Mouse (Mus musculus) neural tube, embryonic 12.5 days (tissue): ENCODE results near the gene Rhbdd1. TPM values are rescaled to one million over a fixed set of nuclear protein-coding genes. Genes with fewer than 3 reads are reported as not detected.

ENCODE experiments used
- ATAC-seq: fragments of 200-750 bp; cut with Nextera tagmentation; 2 replicates; pipeline ENCODE4 v1.8.0; 2017; ENCODE audit warnings: low read depth, mild to moderate bottlenecking, moderate TSS enrichment, moderate library complexity; ENCODE audit not compliant: low FRiP score
- H3K27ac ChIP-seq: fragments of 300-500 bp; sonication (generic); 2 replicates; pipeline ENCODE4 v1.5.1; 2016
- H3K27me3 ChIP-seq: fragments of 300-500 bp; sonication (generic); replicated peaks from 2 replicates; pipeline ENCODE4 v1.6.1; 2016; ENCODE audit warnings: mild to moderate bottlenecking
- H3K36me3 ChIP-seq: fragments of 300-500 bp; sonication (generic); 2 replicates; pipeline ENCODE4 v1.6.1; 2016; ENCODE audit warnings: mild to moderate bottlenecking
- H3K4me1 ChIP-seq: fragments of 300-500 bp; sonication (generic); 2 replicates; pipeline ENCODE4 v1.6.1; 2016
- H3K4me2 ChIP-seq: fragments of 300-500 bp; sonication (generic); replicated peaks from 2 replicates; pipeline ENCODE4 v1.6.1; 2016; ENCODE audit warnings: mild to moderate bottlenecking
- H3K4me3 ChIP-seq: fragments of 300-500 bp; sonication (generic); 2 replicates; pipeline ENCODE4 v1.5.1; 2016
- H3K9ac ChIP-seq: fragments of 300-500 bp; sonication (generic); 2 replicates; pipeline ENCODE4 v1.6.1; 2016; ENCODE audit warnings: mild to moderate bottlenecking
- H3K9me3 ChIP-seq: fragments of 300-500 bp; sonication (generic); 2 replicates; pipeline ENCODE4 v1.6.1; 2016; ENCODE audit warnings: mild to moderate bottlenecking
- WGBS: fragments of 180-500 bp; shearing (Covaris S2); methylation state at CpG from one replicate; pipeline ENCODE4 v1.1.7; 2016; 5-methylcytosine and 5-hydroxymethylcytosine counted together
- polyA plus RNA-seq: library from polyadenylated mRNA; unstranded; fragments of >200 nt; fragmentation: Nextera tagmentation; extraction: Ambion mirVana; gene quantifications from 2 replicates; pipeline ENCODE4 v1.2.1, GENCODE M21; 2016

Rhbdd1 gene
- polyA plus RNA-seq, 1 experiment from 2014 or later: 9.5 TPM

DNA sequence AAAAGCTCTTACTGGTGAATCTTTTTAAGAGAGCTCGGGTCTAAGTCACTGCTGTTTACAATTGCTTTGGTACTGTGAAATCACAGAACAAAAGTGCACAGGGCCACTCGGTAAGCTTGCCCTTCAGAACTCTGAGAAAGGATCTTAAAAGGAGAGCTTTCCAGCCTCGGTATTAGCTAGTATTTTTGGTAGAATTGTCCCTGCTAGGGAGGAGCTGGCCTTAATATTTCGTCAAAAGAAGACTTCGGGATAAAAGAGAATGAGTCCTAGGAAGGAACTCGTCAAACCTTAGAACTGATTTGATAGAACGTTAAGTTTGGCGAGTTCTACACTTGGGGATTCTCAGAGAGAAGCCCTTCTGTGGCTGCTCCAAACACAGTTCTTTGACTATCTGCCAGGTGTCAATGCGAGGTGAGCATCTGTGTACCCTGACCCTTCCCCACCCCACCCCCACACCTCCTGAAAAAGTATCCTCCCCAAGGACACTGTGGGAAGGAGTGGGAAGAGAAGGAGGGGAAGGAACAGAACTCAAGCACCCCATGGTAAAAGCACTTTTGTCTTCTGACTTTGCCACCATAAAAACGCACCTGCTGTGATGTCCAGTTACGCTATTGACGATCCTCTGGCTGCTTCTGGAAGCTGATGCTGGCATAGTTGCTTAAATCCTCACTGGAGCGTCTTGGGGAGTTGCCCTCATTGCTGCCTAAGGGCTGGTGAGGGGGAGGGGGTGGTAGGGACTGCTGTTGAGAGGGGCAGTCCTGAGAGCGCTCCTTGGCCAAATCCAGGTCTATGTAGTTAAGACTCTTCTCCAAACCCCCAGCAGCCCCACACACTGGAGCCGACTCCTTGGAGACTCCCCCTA, 29.8 kb upstream of the Rhbdd1 start:
- WGBS: 13% methylated on average over 15 of the region's 15 CpGs
- Histone ChIP-seq H3K36me3 (peaks cover 13% of the 10 kb centered on the region), H3K27me3 (no peaks in the 10 kb centered on the region), H3K4me3 (peak overlapping the region; percentile 46), H3K27ac (peak overlapping the region; percentile 46; the same call in 1 of the 2 replicates), H3K9ac (peak overlapping the region; percentile 61), H3K9me3 (no peaks in the 10 kb centered on the region), H3K4me1 (peaks cover 47% of the 10 kb centered on the region), H3K4me2 (peak overlapping the region; percentile 90)
- no peak for ATAC-seq

- no peak for ATAC-seq
- peaks cover 13% of the 10 kb centered on the region for H3K36me3 ChIP-seq
- no peak overlapping the region for H3K27ac ChIP-seq
- peaks cover 51% of the 10 kb centered on the region for H3K4me1 ChIP-seq
- peak overlapping the region; percentile 90 for H3K4me2 ChIP-seq
- H3K9me3 ChIP-seq: no peaks in the 10 kb centered on the region
- H3K4me3 ChIP-seq: peak overlapping the region; percentile 46
- no peaks in the 10 kb centered on the region for H3K27me3 ChIP-seq
- H3K9ac ChIP-seq: peak overlapping the region; percentile 61
- WGBS: 58% methylated on average over 22 of the region's 22 CpGs
These were observed 29.0 kb upstream of the Rhbdd1 start for GRCm38 (mm10) chr1:82287052-82287775.

DNA sequence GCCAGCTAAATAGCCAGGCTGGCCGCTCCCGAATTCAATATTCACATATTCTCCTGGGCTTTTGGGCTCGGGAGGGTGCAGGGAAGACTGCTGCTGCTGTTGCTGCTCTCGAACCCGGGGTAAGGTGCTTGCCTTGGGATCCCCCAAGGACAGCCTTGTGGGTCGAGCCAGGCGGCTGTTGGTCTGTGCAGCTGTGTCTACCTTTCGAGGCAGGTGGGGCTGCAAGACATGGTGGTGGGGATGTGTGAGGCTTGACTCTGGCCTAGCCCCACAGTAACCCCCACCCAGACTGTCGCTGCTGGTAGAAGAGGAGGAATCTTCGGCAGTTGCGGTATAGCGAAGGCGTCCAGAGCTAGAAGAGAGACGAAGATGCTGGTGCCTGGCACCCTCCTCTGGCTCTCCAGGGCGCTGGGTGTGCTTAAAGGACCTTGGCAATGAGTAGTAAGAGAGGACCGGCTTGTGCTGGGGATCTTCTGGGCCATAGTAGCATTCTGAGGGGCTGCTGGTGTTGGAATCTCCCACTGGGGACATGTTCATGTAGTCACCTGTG, 28.4 kb upstream of the Rhbdd1 start:
- peaks cover 48% of the 10 kb centered on the region for H3K4me1 ChIP-seq
- no peak overlapping the region for H3K27ac ChIP-seq
- no peaks in the 10 kb centered on the region for H3K27me3 ChIP-seq
- peaks cover 13% of the 10 kb centered on the region for H3K36me3 ChIP-seq
- no peak overlapping the region for H3K9ac ChIP-seq
- 90% methylated on average over 16 of the region's 16 CpGs for WGBS
- H3K4me3 ChIP-seq: peak overlapping the region; percentile 46
- H3K4me2 ChIP-seq: peak overlapping the region; percentile 90
- no peaks in the 10 kb centered on the region for H3K9me3 ChIP-seq
- no peak for ATAC-seq

- Histone ChIP-seq H3K4me1 (peaks cover 48% of the 10 kb centered on the region), H3K4me2 (peak overlapping the region; percentile 90), H3K36me3 (peaks cover 13% of the 10 kb centered on the region), H3K9ac (no peak overlapping the region), H3K27ac (no peak overlapping the region), H3K4me3 (peak overlapping the region; percentile 79; the same call in 1 of the 2 replicates), H3K27me3 (no peaks in the 10 kb centered on the region), H3K9me3 (no peaks in the 10 kb centered on the region)
- 92% methylated on average over 18 of the region's 18 CpGs for WGBS
- no peak for ATAC-seq
These were observed 27.7 kb upstream of the Rhbdd1 start for GRCm38 (mm10) chr1:82288421-82288990.

DNA sequence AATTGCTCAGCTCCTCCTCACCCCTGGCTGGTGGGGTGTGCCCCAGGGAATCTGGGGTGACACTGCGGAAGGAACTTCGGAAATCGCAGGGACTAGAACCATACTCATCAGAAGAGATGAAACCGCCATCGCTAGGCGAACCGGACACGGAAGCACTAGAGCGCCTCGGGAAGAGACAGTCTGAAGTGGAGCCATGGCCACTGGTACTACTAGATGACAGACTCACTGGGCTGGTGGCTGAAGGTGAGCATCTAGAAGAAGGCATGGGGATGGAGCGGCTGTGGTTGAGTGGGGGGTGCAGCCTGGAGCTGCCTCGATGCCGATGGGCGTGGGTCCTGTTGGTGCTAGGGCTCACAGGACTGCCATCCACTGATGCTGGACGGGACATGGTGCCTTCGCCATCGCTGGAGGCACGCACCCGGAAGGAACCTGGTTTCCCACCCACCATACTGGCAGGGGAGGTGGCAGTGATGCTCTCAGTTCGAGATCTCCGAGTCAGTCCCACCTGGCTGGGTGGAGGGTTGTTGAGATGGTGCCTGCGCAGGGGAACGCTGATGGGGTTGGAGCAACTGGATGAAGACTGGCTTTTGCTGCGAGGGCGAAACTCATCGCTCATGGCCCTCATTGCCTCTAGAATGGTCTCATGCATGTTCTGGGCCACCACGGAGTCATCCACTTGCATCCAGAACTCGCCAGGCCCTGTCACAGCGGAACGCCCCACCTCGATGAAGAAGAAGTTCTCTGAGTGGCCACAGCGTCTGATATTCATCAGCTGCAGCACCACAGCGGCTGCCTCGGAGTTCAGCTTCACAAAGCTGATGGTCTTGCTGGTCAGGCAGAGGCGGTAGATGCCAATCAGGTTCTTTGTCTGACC, 26.9 kb upstream of the Rhbdd1 start:
- 72% methylated on average over 35 of the region's 35 CpGs for WGBS
- peak overlapping the region; percentile 90 for H3K4me2 ChIP-seq

GRCm38 (mm10) chr1:82289990-82290681, 26.1 kb upstream of the Rhbdd1 start:
- Histone ChIP-seq H3K4me2 (peak overlapping the region; percentile 90), H3K9me3 (no peaks in the 10 kb centered on the region), H3K4me1 (peaks cover 48% of the 10 kb centered on the region), H3K36me3 (peaks cover 13% of the 10 kb centered on the region), H3K4me3 (peak overlapping the region; percentile 79), H3K27me3 (no peaks in the 10 kb centered on the region), H3K27ac (peak overlapping the region; percentile 92), H3K9ac (peak overlapping the region; percentile 89)
- 1% methylated on average over 45 of the region's 45 CpGs for WGBS
- no peak; the same call in 1 of the 2 replicates for ATAC-seq

More for the DNA sequence above, 26.9 kb upstream of the Rhbdd1 start:
- H3K4me3 ChIP-seq: peak overlapping the region; percentile 79
- H3K4me1 ChIP-seq: peaks cover 48% of the 10 kb centered on the region
- peaks cover 13% of the 10 kb centered on the region for H3K36me3 ChIP-seq
- no peaks in the 10 kb centered on the region for H3K9me3 ChIP-seq
- H3K27ac ChIP-seq: peak overlapping the region; percentile 92
- no peak for ATAC-seq
- H3K9ac ChIP-seq: peak overlapping the region; percentile 89
- no peaks in the 10 kb centered on the region for H3K27me3 ChIP-seq

- H3K4me1 ChIP-seq: peaks cover 48% of the 10 kb centered on the region
- H3K4me2 ChIP-seq: peak overlapping the region; percentile 90
- peaks cover 13% of the 10 kb centered on the region for H3K36me3 ChIP-seq
- H3K9me3 ChIP-seq: no peaks in the 10 kb centered on the region
- peak overlapping the region; percentile 79 for H3K4me3 ChIP-seq
- peak overlapping the region; percentile 92 for H3K27ac ChIP-seq
- peak overlapping the region; percentile 89 for H3K9ac ChIP-seq
- no peaks in the 10 kb centered on the region for H3K27me3 ChIP-seq
- WGBS: 0% methylated on average over 31 of the region's 31 CpGs
- ATAC-seq: peak; percentile 56
These were observed 25.5 kb upstream of the Rhbdd1 start for GRCm38 (mm10) chr1:82290723-82291150.

- Histone ChIP-seq H3K9me3 (no peaks in the 10 kb centered on the region), H3K27ac (peak within 1 kb of the TSS; percentile 92), H3K27me3 (no peaks in the 10 kb centered on the region), H3K9ac (peak within 1 kb of the TSS; percentile 89), H3K4me2 (peak within 1 kb of the TSS; percentile 90), H3K36me3 (peaks cover 13% of the 10 kb centered on the region), H3K4me1 (peaks cover 47% of the 10 kb centered on the region), H3K4me3 (peak within 1 kb of the TSS; percentile 79)
- peak; percentile 84 for ATAC-seq
- under 1% methylated on average over 59 of the region's 60 CpGs for WGBS
These were observed 25.0 kb upstream of the Rhbdd1 start, which contains the start of gene Irs1 for GRCm38 (mm10) chr1:82291151-82291797. TSS of gene Irs1 (minus strand) at chr1:82291416.

DNA sequence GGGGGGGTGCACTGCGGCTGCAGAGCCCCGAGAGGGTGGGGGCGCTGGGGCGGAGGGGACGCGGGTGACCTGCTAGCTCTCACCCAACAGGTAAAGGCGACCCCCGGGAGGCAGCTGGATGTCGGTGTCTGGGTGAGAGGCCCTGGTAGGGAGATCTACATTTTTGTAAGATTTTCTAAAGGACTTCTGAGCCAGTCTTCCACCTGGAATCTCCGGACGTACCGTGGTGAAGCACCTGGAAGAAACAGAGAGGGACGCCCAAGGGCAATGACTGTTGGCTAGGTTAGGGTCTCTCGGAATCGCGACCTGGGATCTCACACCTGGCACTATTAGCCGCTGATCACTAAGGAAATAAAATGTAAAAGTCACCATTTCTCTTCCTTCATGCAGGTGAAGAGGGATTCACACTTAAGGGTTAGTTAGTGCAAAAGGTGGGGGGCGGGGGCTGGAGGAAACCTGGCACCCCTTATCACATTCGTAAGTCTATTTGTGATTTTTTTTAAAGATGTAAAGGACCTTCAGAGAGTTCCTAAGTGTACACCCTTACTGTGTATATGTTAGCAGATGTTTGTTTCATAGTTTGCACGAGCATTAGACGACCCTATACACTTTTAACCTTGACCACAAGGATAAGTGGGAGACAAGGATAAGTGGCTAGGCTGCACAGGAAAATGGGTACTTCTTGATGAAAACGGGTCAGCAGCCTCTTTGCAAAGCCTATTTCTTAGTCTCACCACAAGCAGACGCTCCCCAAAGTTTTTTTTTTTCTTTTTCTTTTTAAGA, 24.1 kb upstream of the Rhbdd1 start:
- Histone ChIP-seq H3K36me3 (peaks cover 13% of the 10 kb centered on the region), H3K9ac (peak overlapping the region; percentile 89), H3K4me1 (peaks cover 39% of the 10 kb centered on the region), H3K27ac (peak overlapping the region; percentile 92; the same call in 1 of the 2 replicates), H3K4me2 (peak overlapping the region; percentile 90), H3K9me3 (no peaks in the 10 kb centered on the region), H3K27me3 (no peaks in the 10 kb centered on the region), H3K4me3 (peak overlapping the region; percentile 79)
- 2% methylated on average over 23 of the region's 23 CpGs for WGBS
- no peak; the same call in 1 of the 2 replicates for ATAC-seq

DNA sequence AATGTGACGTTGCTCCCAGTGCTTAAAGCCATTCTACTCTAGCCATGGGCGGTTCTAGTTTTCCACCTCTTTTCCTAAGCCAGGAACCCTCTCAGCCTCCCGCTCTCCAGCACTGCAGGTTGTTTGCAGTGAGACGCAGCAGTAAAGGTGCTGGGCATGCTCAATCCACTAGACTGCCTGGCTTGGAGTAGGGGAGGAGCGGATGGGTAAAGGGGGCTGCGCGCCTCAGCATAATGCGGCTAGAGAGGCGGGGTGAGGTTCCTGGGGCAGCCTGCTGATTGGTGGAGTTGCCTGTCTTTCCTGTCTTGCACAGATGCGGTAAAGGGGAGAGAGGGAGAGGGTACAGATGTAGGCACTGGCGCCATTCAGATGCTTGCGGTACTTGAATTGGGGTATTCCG, 23.5 kb upstream of the Rhbdd1 start:
- Histone ChIP-seq H3K27ac (no peak overlapping the region), H3K4me1 (peaks cover 32% of the 10 kb centered on the region), H3K9me3 (no peaks in the 10 kb centered on the region), H3K4me2 (peak overlapping the region; percentile 90), H3K27me3 (no peaks in the 10 kb centered on the region), H3K36me3 (peaks cover 10% of the 10 kb centered on the region), H3K9ac (no peak overlapping the region), H3K4me3 (peak overlapping the region; percentile 79)
- under 1% methylated on average over 13 of the region's 13 CpGs for WGBS
- ATAC-seq: peak; percentile 55
